Mouse (Mus musculus): ENCODE results near the gene Scp2.

Scp2 gene

GRCm38 (mm10) chr4:108060774-108061173, 84.0 kb downstream of the Scp2 start:
- CTCF ChIA-PET, result no interaction called here

- CTCF ChIA-PET, result no interaction called here
Measured at GRCm38 (mm10) chr4:108059601-108060379, 85.0 kb downstream of the Scp2 start.

GRCm38 (mm10) chr4:108058166-108058565, 86.6 kb downstream of the Scp2 start:
- CTCF ChIA-PET, result no interaction called here

GRCm38 (mm10) chr4:108057247-108057646, 87.6 kb downstream of the Scp2 start:
- CTCF ChIA-PET, result no interaction called here

GRCm38 (mm10) chr4:108055873-108056272, 88.9 kb downstream of the Scp2 start:
- CTCF ChIA-PET, result interaction anchor here (0.7 kb wide), 1 partner anchor 1299 kb away, joined by 4 read pairs; no protein-coding TSS in a partner anchor

GRCm38 (mm10) chr4:108052673-108053072, 92.1 kb downstream of the Scp2 start:
- CTCF ChIA-PET, result no interaction called here

- CTCF ChIA-PET, result no interaction called here
Measured at GRCm38 (mm10) chr4:108051687-108052274, 93.0 kb downstream of the Scp2 start.

GRCm38 (mm10) chr4:108046136-108046535, 98.7 kb downstream of the Scp2 start:
- CTCF ChIA-PET, result no interaction called here

- CTCF ChIA-PET, result no interaction called here
Measured at GRCm38 (mm10) chr4:108045136-108046107, 99.4 kb downstream of the Scp2 start.

- CTCF ChIA-PET, result no interaction called here
Measured at GRCm38 (mm10) chr4:108037027-108037426, 107.8 kb downstream of the Scp2 start.

- CTCF ChIA-PET, result no interaction called here
Measured at GRCm38 (mm10) chr4:108033041-108033764, 111.6 kb downstream of the Scp2 start.

- CTCF ChIA-PET, result no interaction called here
Measured at GRCm38 (mm10) chr4:108032352-108032849, 112.4 kb downstream of the Scp2 start.

- CTCF ChIA-PET, result no interaction called here
Measured at GRCm38 (mm10) chr4:108031502-108032351, 113.1 kb downstream of the Scp2 start.

- CTCF ChIA-PET, result no interaction called here
Measured at GRCm38 (mm10) chr4:108030888-108031501, 113.8 kb downstream of the Scp2 start.

- CTCF ChIA-PET, result no interaction called here
Measured at GRCm38 (mm10) chr4:108026193-108026592, 118.6 kb downstream of the Scp2 start.

GRCm38 (mm10) chr4:108025269-108025668, 119.5 kb downstream of the Scp2 start:
- CTCF ChIA-PET, result no interaction called here

- CTCF ChIA-PET, result no interaction called here
Measured at GRCm38 (mm10) chr4:108024641-108025040, 120.2 kb downstream of the Scp2 start.

- CTCF ChIA-PET, result no interaction called here
Measured at GRCm38 (mm10) chr4:108023186-108023585, 121.6 kb downstream of the Scp2 start.

- CTCF ChIA-PET, result no interaction called here
Measured at GRCm38 (mm10) chr4:108020178-108020577, 124.6 kb downstream of the Scp2 start.
